Mouse (Mus musculus) heart, embryonic 10.5 days (tissue): ENCODE results near the gene Sv2a. TPM values are rescaled to one million over a fixed set of nuclear protein-coding genes. Genes with fewer than 3 reads are reported as not detected.
"Not testable (repeated sequence)": the region's sequence is repeated elsewhere in the genome, so short reads cannot be mapped to it uniquely, and the experiment has no call there.

ENCODE experiments used
- DNase-seq: peaks from one replicate; pipeline ENCODE4 v3.0.0-alpha.2; 2017; ENCODE audit warnings: low spot score
- H3K27ac ChIP-seq: fragments of 300-500 bp; sonication (generic); 2 replicates; pipeline ENCODE4 v1.5.1; 2016; ENCODE audit warnings: mild to moderate bottlenecking
- H3K27me3 ChIP-seq: fragments of 300-500 bp; sonication (generic); 2 replicates; pipeline ENCODE4 v1.6.1; 2016; ENCODE audit warnings: mild to moderate bottlenecking; ENCODE audit not compliant: poor library complexity, insufficient read depth, severe bottlenecking
- H3K36me3 ChIP-seq: fragments of 300-500 bp; sonication (generic); 2 replicates; pipeline ENCODE4 v1.6.1; 2016; ENCODE audit warnings: mild to moderate bottlenecking, moderate library complexity
- H3K4me1 ChIP-seq: fragments of 300-500 bp; sonication (generic); 2 replicates; pipeline ENCODE4 v1.6.1; 2016; ENCODE audit warnings: mild to moderate bottlenecking
- H3K4me3 ChIP-seq: fragments of 300-500 bp; sonication (generic); 2 replicates; pipeline ENCODE4 v1.5.1; 2016; ENCODE audit warnings: mild to moderate bottlenecking, moderate library complexity
- H3K9me3 ChIP-seq: fragments of 300-500 bp; sonication (generic); 2 replicates; pipeline ENCODE4 v1.6.1; 2016; ENCODE audit warnings: mild to moderate bottlenecking, moderate library complexity
- WGBS: fragments of 180-500 bp; shearing (Covaris S2); methylation state at CpG from one replicate; pipeline ENCODE4 v1.1.7; 2016; 5-methylcytosine and 5-hydroxymethylcytosine counted together
- polyA plus RNA-seq: library from polyadenylated mRNA; unstranded; fragments of >200 nt; fragmentation: Nextera tagmentation; extraction: Ambion mirVana; gene quantifications from 2 replicates; pipeline ENCODE4 v1.2.1, GENCODE M21; 2016

The Sv2a gene
- polyA plus RNA-seq, 1 experiment from 2014 or later, result 17.8 TPM

DNA sequence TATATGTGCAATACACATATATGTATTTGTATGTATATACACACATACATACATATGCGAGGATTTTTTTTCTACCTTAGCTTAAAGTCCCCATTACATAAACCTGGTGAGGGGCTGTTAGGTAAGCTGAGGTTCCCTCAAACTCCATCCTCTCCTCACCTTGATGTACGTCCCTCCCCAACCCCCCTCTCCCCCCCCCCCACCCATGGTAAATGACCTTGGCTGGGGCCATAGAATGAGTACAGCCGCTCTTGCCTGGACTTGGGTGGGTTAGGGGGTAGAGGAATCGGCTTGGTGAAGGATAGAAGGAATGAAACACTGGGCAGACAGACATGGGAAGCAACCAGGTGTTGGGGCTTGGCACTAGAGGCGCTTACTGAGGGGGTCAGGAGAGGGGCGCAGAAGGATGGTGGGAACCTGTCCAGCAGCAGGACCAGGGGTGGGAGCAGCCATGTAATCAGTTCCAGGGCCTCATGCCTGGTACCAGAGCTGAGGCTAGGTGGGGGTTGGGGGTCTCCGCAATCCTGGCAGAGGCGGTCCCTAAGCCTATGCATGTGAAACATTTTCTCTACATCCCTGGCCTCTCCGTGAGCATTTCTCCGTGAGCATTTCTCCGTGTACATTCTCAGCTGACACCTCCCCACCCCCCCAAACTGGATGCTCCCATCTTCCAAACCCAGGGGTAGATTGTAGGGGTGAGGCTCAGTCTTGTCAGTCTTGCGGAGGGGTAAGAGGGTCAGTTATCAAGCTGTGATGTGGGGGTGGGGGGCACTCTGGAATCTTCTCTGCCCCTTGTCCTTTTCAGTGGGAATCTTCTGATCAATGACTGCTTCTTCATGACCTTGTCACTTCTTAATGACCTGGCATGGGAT lies 795 bp downstream of the Sv2a start:
- Histone ChIP-seq H3K27ac (peak overlapping the region; percentile 90), H3K9me3 (no peaks in the 10 kb centered on the region), H3K36me3 (peaks cover 36% of the 10 kb centered on the region), H3K4me3 (peak overlapping the region; percentile 78), H3K27me3 (no peaks in the 10 kb centered on the region), H3K4me1 (peaks cover 49% of the 10 kb centered on the region)
- WGBS, result 22% methylated on average over 12 of the region's 12 CpGs
- DNase-seq, result no peak

DNA sequence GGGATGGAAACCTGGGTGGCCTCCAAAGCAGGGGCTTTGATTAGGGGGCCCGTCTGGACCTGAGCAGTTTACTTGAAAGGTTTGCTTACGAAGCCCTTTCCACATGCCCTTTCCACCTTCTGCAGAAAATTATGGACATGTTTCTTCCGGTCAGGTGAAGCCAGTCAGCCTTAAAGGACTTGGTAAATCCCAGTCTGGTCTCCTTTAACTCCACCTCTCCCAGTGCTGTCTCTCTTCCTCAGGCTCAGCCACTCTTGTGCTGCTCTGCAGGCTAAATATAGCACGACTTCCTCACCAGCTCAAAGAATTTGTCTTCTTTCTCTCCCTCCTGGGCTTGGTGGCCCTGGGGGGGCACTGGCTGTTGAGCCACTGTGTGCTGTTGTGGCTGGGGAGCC lies 1.4 kb downstream of the Sv2a start:
- no peak for DNase-seq
- H3K4me1 ChIP-seq, result peaks cover 49% of the 10 kb centered on the region
- peak overlapping the region; percentile 78 for H3K4me3 ChIP-seq
- no peaks in the 10 kb centered on the region for H3K27me3 ChIP-seq
- H3K9me3 ChIP-seq, result no peaks in the 10 kb centered on the region
- 10% methylated on average over 4 of the region's 4 CpGs for WGBS
- H3K27ac ChIP-seq, result peak overlapping the region; percentile 90
- H3K36me3 ChIP-seq, result peaks cover 38% of the 10 kb centered on the region

DNA sequence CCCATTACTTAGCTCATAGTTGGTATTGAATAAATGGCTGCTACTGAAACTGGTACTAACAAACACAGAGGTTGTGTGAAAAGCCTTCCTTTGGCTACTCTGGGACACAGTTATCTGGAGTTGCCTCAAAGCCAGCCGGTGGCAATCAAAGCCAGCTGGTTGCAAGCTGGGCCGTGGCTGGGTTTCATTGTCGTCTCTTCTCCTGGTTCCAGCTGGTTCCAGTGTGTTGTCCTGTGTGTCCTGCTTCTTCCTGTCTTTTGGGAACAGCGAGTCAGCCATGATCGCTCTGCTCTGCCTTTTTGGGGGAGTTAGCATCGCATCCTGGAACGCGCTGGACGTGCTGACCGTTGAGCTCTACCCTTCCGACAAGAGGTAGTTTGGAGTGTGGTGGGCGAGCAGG lies 12.0 kb downstream of the Sv2a start:
- no peaks in the 10 kb centered on the region for H3K27me3 ChIP-seq
- no peak for DNase-seq
- no peak overlapping the region for H3K4me3 ChIP-seq
- H3K27ac ChIP-seq, result no peak overlapping the region
- H3K4me1 ChIP-seq, result peaks cover 14% of the 10 kb centered on the region
- WGBS, result 60% methylated on average over 12 of the region's 12 CpGs
- H3K36me3 ChIP-seq, result peaks cover 75% of the 10 kb centered on the region
- H3K9me3 ChIP-seq, result no peaks in the 10 kb centered on the region

DNA sequence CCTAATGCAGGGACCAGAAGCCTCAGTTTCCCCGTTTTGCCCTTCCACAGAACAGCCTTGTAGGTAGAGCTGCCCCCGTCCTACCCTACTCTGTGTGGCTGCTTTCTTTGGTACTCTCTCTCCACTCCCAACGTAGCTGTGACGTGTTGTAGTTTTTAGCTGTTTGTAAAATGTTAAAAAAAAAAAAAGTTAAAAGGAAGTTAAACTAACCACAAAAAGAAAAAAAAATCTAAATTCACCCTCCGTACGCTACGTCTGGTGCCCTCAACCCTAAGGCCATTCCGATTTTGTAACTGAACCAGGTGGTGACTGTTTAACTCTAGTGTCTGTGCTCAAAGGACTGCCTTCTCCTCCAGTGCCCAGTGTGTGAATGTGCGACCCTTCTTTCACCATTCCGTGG lies 14.0 kb downstream of the Sv2a start:
- H3K36me3 ChIP-seq, result peaks cover 57% of the 10 kb centered on the region
- WGBS, result 90% methylated on average over 10 of the region's 10 CpGs

DNA sequence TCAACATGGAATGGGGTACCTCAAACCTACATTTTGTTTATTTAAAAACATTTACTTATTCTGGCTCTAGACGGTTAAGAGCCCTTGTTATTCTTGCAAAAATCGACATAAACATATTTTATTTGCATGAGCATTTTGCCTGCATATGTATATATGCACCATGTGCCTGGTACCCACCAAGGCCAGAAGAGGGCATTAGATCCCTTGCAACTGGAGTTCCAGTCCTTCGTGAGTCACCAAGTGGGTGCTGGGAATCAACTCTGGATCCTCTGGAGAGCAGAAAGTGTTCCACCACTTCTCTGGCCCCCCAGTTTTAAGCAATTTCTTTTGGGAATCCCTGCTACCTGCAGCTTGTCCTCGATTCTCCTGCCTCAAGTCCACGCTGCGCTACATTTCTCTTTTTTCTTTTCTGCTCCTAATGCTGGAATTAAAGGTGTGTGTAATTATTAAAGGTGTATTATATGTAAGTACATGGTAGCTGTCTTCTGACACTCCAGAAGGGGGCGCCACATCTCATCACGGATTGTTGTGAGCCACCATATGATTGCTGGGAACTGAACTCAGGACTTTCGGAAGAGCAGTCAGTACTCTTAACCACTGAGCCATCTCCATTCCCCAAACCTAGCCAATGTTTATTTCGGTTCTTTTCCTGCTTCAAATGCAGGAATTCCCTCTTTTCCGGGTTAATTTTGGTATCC lies 14.8 kb downstream of the Sv2a start:
- H3K9me3 ChIP-seq, result no peaks in the 10 kb centered on the region
- H3K27me3 ChIP-seq, result no peaks in the 10 kb centered on the region
- 85% methylated on average over 11 of the region's 11 CpGs for WGBS
- no peak overlapping the region for H3K27ac ChIP-seq
- peaks cover 49% of the 10 kb centered on the region for H3K36me3 ChIP-seq
- no peak overlapping the region for H3K4me3 ChIP-seq
- H3K4me1 ChIP-seq, result peaks cover 21% of the 10 kb centered on the region
- no peak for DNase-seq

More for the DNA sequence above, 14.0 kb downstream of the Sv2a start:
- Histone ChIP-seq H3K4me1 (peaks cover 21% of the 10 kb centered on the region), H3K9me3 (no peaks in the 10 kb centered on the region), H3K4me3 (no peak overlapping the region), H3K27me3 (no peaks in the 10 kb centered on the region), H3K27ac (no peak overlapping the region)
- no peak for DNase-seq

DNA sequence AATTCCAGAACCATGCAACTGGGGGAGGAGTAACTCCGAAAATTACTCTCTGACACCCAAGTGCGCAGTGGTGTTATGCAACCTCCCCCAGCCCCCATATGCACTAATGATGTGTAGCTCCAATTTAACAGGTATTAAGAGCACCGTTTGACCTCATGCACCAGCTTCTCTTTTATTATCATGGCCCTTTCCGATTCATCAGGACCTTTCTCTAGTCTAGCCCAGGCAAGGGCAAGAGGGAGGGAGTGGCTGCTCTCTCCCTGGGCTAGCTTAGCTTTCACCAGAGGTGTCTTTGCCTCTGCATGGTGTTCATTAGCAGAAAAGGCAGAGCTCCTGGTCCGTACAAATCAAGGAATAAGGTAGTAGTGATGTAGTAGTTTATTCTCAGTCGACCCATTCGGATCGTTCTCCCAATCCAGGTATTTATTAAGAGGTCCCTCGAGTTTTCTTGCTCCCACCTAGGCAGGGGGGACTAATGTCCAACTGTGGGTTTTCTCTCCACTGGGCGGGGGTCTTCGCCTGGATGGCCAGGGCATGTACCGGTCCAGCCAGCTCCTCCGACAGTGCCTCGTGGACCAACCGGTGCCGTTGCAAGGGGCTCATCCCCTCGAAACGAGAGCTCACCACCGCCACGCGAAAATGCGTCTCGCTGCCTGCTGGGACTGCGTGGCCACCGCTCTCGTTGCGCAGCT lies 15.6 kb downstream of the Sv2a start:
- peaks cover 42% of the 10 kb centered on the region for H3K36me3 ChIP-seq
- no peaks in the 10 kb centered on the region for H3K27me3 ChIP-seq
- WGBS, result 20% methylated on average over 27 of the region's 27 CpGs
- peaks cover 21% of the 10 kb centered on the region for H3K4me1 ChIP-seq
- peak overlapping the region; percentile 79 for H3K4me3 ChIP-seq
- H3K9me3 ChIP-seq, result no peaks in the 10 kb centered on the region
- no peak for DNase-seq
- peak overlapping the region; percentile 97 for H3K27ac ChIP-seq

DNA sequence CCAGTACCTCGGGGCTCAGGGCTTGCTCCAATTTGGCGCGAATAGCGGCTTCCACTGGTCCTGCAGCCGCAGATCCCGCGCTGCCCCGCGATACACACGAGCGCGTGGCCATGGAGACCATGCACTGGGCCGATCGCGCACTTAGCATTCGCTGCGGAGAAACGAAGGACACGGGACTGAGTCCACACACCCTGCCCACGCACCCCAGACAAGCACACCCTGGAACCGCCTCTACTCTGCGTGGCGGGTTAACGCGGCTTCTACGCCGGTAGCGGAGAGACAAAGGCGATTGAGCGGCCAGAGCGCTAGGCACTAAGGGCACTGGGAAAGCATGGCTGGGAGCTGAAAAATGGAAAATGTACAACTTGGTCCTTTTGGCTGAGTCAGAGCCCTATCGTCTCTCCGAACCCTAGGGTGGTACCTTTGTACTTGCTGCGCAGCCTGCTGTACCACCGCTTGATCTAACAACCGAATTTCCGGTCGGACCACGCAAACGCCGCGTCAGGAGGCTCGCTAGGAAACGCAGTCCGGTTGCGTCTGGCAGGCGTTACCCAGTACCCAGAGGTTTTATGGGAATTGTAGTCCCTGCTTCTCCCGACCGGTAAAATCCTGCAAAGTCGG lies 16.3 kb downstream of the Sv2a start:
- H3K4me3 ChIP-seq, result peak overlapping the region; percentile 79
- H3K27me3 ChIP-seq, result no peaks in the 10 kb centered on the region
- H3K4me1 ChIP-seq, result peaks cover 21% of the 10 kb centered on the region
- peak overlapping the region; percentile 97 for H3K27ac ChIP-seq
- H3K9me3 ChIP-seq, result no peaks in the 10 kb centered on the region
- under 1% methylated on average over 50 of the region's 50 CpGs for WGBS
- DNase-seq, result peak; percentile 95
- H3K36me3 ChIP-seq, result peaks cover 36% of the 10 kb centered on the region

DNA sequence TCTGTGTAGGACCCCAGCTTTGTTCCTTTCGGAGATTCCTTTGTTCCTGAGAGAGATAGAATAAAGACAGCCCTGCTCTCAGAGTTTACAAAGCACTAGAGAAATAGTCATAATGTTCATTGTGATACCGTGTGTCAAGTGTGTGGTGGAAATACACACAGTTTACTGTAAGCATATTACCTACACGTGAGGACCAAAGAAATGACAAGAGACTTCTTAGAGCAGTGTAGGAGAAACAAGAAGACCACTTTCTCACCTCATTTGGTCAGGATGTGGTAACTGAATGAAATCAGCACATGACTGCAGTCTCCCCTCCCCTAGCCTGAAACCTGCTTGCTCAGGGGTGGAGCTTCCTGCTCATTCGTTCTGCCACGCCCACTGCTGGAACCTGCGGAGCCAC lies 17.2 kb downstream of the Sv2a start:
- no peaks in the 10 kb centered on the region for H3K27me3 ChIP-seq
- H3K4me3 ChIP-seq, result peak overlapping the region; percentile 79
- 3% methylated on average over 6 of the region's 6 CpGs for WGBS
- peaks cover 27% of the 10 kb centered on the region for H3K36me3 ChIP-seq
- peak overlapping the region; percentile 97 for H3K27ac ChIP-seq
- H3K9me3 ChIP-seq, result no peaks in the 10 kb centered on the region
- no peak for DNase-seq
- H3K4me1 ChIP-seq, result peaks cover 21% of the 10 kb centered on the region

DNA sequence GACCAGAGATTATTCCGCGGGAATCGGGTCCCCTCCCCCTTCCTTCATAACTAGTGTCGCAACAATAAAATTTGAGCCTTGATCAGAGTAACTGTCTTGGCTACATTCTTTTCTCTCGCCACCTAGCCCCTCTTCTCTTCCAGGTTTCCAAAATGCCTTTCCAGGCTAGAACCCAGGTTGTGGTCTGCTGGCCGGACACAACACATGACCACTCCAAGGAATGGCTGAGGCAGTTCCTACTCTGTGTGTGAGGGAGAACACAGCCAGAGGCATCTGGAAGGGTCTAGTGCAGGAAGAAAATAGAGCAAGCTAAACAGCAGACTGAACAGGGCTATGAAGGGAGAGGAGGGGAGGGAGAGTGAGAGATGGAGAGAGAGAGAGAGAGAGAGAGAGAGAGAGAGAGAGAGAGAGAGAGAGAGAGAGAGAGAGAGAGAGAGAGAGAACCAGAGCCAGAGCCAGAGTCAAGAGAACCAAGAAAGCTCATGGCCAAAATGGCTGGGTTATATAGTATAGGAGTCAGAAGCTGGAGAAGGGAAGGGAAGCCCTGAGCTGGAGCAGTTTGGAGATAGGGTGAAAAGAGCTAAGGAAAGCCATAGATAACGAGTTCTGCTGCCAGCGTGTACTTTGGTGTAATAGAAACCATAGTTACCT lies 17.8 kb downstream of the Sv2a start:
- not testable (repeated sequence) for H3K9me3 ChIP-seq, H3K27me3 ChIP-seq, DNase-seq
- Histone ChIP-seq H3K27ac (peak overlapping the region; percentile 52; the same call in 1 of the 2 replicates), H3K4me1 (peaks cover 21% of the 10 kb centered on the region), H3K4me3 (peak overlapping the region; percentile 29; the same call in 1 of the 2 replicates), H3K36me3 (peaks cover 21% of the 10 kb centered on the region)
- WGBS, result 24% methylated on average over 8 of the region's 8 CpGs

DNA sequence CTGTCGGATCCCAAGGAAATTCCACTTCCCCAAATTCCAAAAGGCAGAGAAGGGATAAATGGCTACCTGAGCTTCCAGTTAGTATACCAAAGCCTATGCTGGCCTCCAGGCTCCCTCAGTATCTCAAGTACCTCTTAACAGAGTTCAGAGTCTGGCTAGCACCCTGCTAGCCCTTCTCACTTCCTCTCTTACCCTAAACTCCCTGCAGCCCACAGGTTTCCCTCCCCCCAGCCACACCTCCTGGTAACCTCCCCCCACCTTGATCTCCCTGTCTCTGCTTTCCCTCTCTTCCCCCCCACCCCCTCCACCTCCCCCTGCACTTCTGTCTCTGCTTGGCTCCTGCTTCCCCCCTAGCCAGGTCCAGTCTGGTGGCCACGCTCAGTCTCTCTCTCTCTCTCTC lies 18.8 kb downstream of the Sv2a start:
- Histone ChIP-seq H3K36me3 (peaks cover 11% of the 10 kb centered on the region), H3K9me3 (no peaks in the 10 kb centered on the region), H3K27ac (no peak overlapping the region), H3K27me3 (no peaks in the 10 kb centered on the region), H3K4me1 (peaks cover 21% of the 10 kb centered on the region), H3K4me3 (no peak overlapping the region)
- 39% methylated on average over 2 of the region's 2 CpGs for WGBS
- no peak for DNase-seq

DNA sequence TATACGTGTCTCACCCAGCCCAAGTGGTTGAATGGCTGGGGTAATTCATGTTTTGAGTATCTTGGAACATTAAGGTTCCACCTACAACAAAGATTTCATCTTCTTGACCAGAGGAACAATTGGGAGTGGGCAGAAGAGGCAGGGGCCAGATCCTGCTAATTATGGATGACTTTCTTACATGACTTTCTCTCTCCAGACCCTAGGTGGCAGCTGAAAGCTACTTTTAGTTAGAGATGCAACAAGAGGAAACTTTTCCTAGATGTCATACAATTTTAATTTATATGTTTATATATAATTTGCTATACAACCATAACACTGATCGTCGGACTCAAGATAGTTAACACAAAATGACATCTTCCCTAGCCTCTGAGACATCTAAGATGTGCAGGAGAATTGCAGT lies 26.9 kb downstream of the Sv2a start:
- H3K27ac ChIP-seq, result no peak overlapping the region
- H3K4me3 ChIP-seq, result no peak overlapping the region
- peaks cover 6% of the 10 kb centered on the region for H3K4me1 ChIP-seq
- WGBS, result 84% methylated on average over 3 of the region's 3 CpGs
- peaks cover 6% of the 10 kb centered on the region; the same call in 1 of the 2 replicates for H3K27me3 ChIP-seq
- H3K36me3 ChIP-seq, result no peaks in the 10 kb centered on the region
- DNase-seq, result no peak
- H3K9me3 ChIP-seq, result no peaks in the 10 kb centered on the region

DNA sequence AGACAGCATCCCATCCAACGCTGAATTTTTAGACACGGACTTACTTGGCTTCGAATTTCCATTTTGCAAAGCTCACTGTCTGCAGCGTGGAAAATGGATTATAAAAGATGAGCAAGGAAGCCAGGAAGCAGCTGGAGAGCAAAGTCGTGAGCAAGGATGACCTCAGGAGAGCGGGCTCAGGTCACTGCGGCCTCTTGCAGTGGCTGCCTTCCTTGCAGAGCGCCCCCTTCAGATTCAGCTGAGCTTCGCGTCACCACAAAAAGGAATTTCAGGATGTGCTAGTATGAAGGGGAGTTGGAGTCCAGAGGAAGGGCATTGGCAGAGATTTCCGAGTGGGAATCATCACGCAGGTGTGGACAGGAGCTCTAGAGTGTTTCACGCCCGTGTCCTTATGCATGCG lies 28.3 kb downstream of the Sv2a start:
- no peak for DNase-seq
- Histone ChIP-seq H3K27me3 (peaks cover 6% of the 10 kb centered on the region; the same call in 1 of the 2 replicates), H3K27ac (no peak overlapping the region), H3K36me3 (no peaks in the 10 kb centered on the region), H3K9me3 (no peaks in the 10 kb centered on the region), H3K4me3 (no peak overlapping the region), H3K4me1 (peaks cover 6% of the 10 kb centered on the region)
- 19% methylated on average over 15 of the region's 15 CpGs for WGBS
